Mouse (Mus musculus) midbrain, postnatal 0 days (tissue): ENCODE results near the gene Eefsec. TPM values are rescaled to one million over a fixed set of nuclear protein-coding genes. Genes with fewer than 3 reads are reported as not detected.

Source experiments
- ATAC-seq: fragments of 200-750 bp; cut with Nextera tagmentation; 2 replicates; pipeline ENCODE4 v1.8.0; 2017; ENCODE audit warnings: moderate number of reproducible peaks, mild to moderate bottlenecking, moderate TSS enrichment, moderate library complexity; ENCODE audit not compliant: low FRiP score
- DNase-seq: peaks from one replicate; pipeline ENCODE4 v3.0.0-alpha.2; 2015; ENCODE audit warnings: low spot score
- H3K27ac ChIP-seq: fragments of 300-500 bp; sonication (generic); 2 replicates; pipeline ENCODE4 v1.5.1; 2014; ENCODE audit warnings: low read depth, mild to moderate bottlenecking, low read length, mixed read lengths
- H3K27me3 ChIP-seq: fragments of 300-500 bp; sonication (generic); 2 replicates; pipeline ENCODE4 v1.6.1; 2014; ENCODE audit warnings: low read length, control low read depth, mixed read lengths; ENCODE audit not compliant: insufficient read depth
- H3K36me3 ChIP-seq: fragments of 300-500 bp; sonication (generic); 2 replicates; pipeline ENCODE4 v1.6.1; 2014; ENCODE audit warnings: low read length, control low read depth, mixed read lengths; ENCODE audit not compliant: insufficient read depth
- H3K4me1 ChIP-seq: fragments of 300-500 bp; sonication (generic); 2 replicates; pipeline ENCODE4 v1.6.1; 2014; ENCODE audit warnings: mild to moderate bottlenecking, control low read depth, antibody characterized with exemption, low read length, mixed read lengths; ENCODE audit not compliant: insufficient read depth
- H3K4me2 ChIP-seq: fragments of 300-500 bp; sonication (generic); 2 replicates; pipeline ENCODE4 v1.6.1; 2014; ENCODE audit warnings: low read depth, mild to moderate bottlenecking, low read length, mixed read lengths; ENCODE audit not compliant: poor library complexity, severe bottlenecking
- H3K4me3 ChIP-seq: fragments of 300-500 bp; sonication (generic); 2 replicates; pipeline ENCODE4 v1.5.1; 2014; ENCODE audit warnings: low read depth, mild to moderate bottlenecking, low read length, moderate library complexity
- H3K9ac ChIP-seq: fragments of 300-500 bp; sonication (generic); replicated peaks from 2 replicates; pipeline ENCODE4 v1.6.1; 2014; ENCODE audit warnings: mild to moderate bottlenecking, low read length, moderate library complexity, mixed read lengths; ENCODE audit not compliant: poor library complexity, severe bottlenecking
- H3K9me3 ChIP-seq: fragments of 300-500 bp; sonication (generic); 2 replicates; pipeline ENCODE4 v1.6.1; 2016; ENCODE audit warnings: low read length, control low read depth
- CTCF ChIP-seq: IDR thresholded peaks from 2 replicates; pipeline ENCODE4 v1.5.1; 2016; ENCODE audit warnings: antibody characterized with exemption, mild to moderate bottlenecking
- WGBS: fragments of 180-500 bp; shearing (Covaris S2); extraction: QIAGEN DNeasy Blood & Tissue Kit; methylation state at CpG from one replicate; pipeline ENCODE4 v1.1.7; 2014; 5-methylcytosine and 5-hydroxymethylcytosine counted together
- polyA plus RNA-seq: library from polyadenylated mRNA; unstranded; fragments of >200 nt; fragmentation: Nextera tagmentation; extraction: Ambion mirVana; gene quantifications from 2 replicates; pipeline ENCODE4 v1.2.1, GENCODE M21; 2015
- total RNA-seq: library from RNA; depleted of rRNA; stranded (reverse); fragments of >200 nt; gene quantifications from 2 replicates; pipeline ENCODE4 v1.2.3, GENCODE M21; 2014

Eefsec gene
- total and polyA plus RNA-seq, 2 experiments from 2014 or later: 24.4 to 26.8 TPM

- Histone ChIP-seq H3K4me2 (no peak overlapping the region), H3K4me3 (no peak overlapping the region), H3K27ac (no peak overlapping the region), H3K36me3 (no peaks in the 10 kb centered on the region), H3K9me3 (no peaks in the 10 kb centered on the region), H3K27me3 (no peaks in the 10 kb centered on the region), H3K9ac (no peak overlapping the region), H3K4me1 (no peaks in the 10 kb centered on the region)
- ATAC-seq (no peak), DNase-seq (no peak)
- 77% methylated on average over 5 of the region's 5 CpGs for WGBS
- no peak for TF ChIP-seq CTCF
These were observed 125.1 kb downstream of the Eefsec start for GRCm38 (mm10) chr6:88321253-88321652.

GRCm38 (mm10) chr6:88319735-88320134 lies 126.6 kb downstream of the Eefsec start:
- H3K27me3 ChIP-seq: no peaks in the 10 kb centered on the region
- DNase-seq: no peak
- no peaks in the 10 kb centered on the region for H3K4me1 ChIP-seq
- no peak overlapping the region for H3K9ac ChIP-seq
- H3K9me3 ChIP-seq: no peaks in the 10 kb centered on the region
- no peak overlapping the region for H3K4me3 ChIP-seq
- WGBS: 64% methylated on average over 1 of the region's 1 CpGs
- H3K4me2 ChIP-seq: no peak overlapping the region
- no peak for ATAC-seq
- no peak for TF ChIP-seq CTCF
- no peaks in the 10 kb centered on the region for H3K36me3 ChIP-seq
- H3K27ac ChIP-seq: no peak overlapping the region

- no peaks in the 10 kb centered on the region for H3K9me3 ChIP-seq
- H3K9ac ChIP-seq: no peak overlapping the region
- no peaks in the 10 kb centered on the region for H3K36me3 ChIP-seq
- no peaks in the 10 kb centered on the region for H3K4me1 ChIP-seq
- WGBS: 66% methylated on average over 2 of the region's 2 CpGs
- no peaks in the 10 kb centered on the region for H3K27me3 ChIP-seq
- no peak overlapping the region for H3K4me2 ChIP-seq
- no peak overlapping the region for H3K4me3 ChIP-seq
- no peak for TF ChIP-seq CTCF
- no peak for ATAC-seq
- DNase-seq: peak; percentile 37
- H3K27ac ChIP-seq: no peak overlapping the region
These were observed 131.0 kb downstream of the Eefsec start for GRCm38 (mm10) chr6:88315295-88315694.

GRCm38 (mm10) chr6:88313937-88314336 lies 132.4 kb downstream of the Eefsec start:
- 70% methylated on average over 9 of the region's 9 CpGs for WGBS
- no peak for TF ChIP-seq CTCF
- no peak for ATAC-seq
- no peaks in the 10 kb centered on the region for H3K9me3 ChIP-seq
- DNase-seq: no peak
- no peaks in the 10 kb centered on the region for H3K27me3 ChIP-seq
- no peaks in the 10 kb centered on the region for H3K4me1 ChIP-seq
- no peak overlapping the region for H3K9ac ChIP-seq
- no peak overlapping the region for H3K4me3 ChIP-seq
- no peak overlapping the region for H3K4me2 ChIP-seq
- no peaks in the 10 kb centered on the region for H3K36me3 ChIP-seq
- no peak overlapping the region for H3K27ac ChIP-seq

GRCm38 (mm10) chr6:88311593-88311992 lies 134.7 kb downstream of the Eefsec start:
- Histone ChIP-seq H3K4me1 (no peaks in the 10 kb centered on the region), H3K4me3 (no peak overlapping the region), H3K9ac (no peak overlapping the region), H3K4me2 (no peak overlapping the region), H3K27ac (no peak overlapping the region), H3K36me3 (no peaks in the 10 kb centered on the region), H3K27me3 (no peaks in the 10 kb centered on the region), H3K9me3 (no peaks in the 10 kb centered on the region)
- DNase-seq (no peak), ATAC-seq (no peak)
- TF ChIP-seq CTCF: no peak
- WGBS: 59% methylated on average over 10 of the region's 10 CpGs

GRCm38 (mm10) chr6:88306100-88306746 lies 140.1 kb downstream of the Eefsec start:
- 92% methylated on average over 4 of the region's 4 CpGs for WGBS
- H3K36me3 ChIP-seq: no peaks in the 10 kb centered on the region
- H3K4me1 ChIP-seq: no peaks in the 10 kb centered on the region
- H3K9me3 ChIP-seq: no peaks in the 10 kb centered on the region
- H3K4me2 ChIP-seq: no peak overlapping the region
- no peak overlapping the region for H3K9ac ChIP-seq
- no peak for TF ChIP-seq CTCF
- no peak for DNase-seq
- no peak overlapping the region for H3K27ac ChIP-seq
- no peak overlapping the region for H3K4me3 ChIP-seq
- H3K27me3 ChIP-seq: no peaks in the 10 kb centered on the region
- no peak for ATAC-seq
